Mouse (Mus musculus) liver, embryonic 11.5 days (tissue): ENCODE results near the gene Dhx30. TPM values are rescaled to one million over a fixed set of nuclear protein-coding genes. Genes with fewer than 3 reads are reported as not detected.

ENCODE experiments used
- ATAC-seq: fragments of 200-750 bp; cut with Nextera tagmentation; replicated peaks from 2 replicates; pipeline ENCODE4 v1.8.0; 2017; ENCODE audit warnings: moderate number of reproducible peaks, mild to moderate bottlenecking, moderate TSS enrichment, moderate library complexity; ENCODE audit not compliant: low FRiP score
- DNase-seq: peaks from one replicate; pipeline ENCODE4 v3.0.0-alpha.2; 2017; ENCODE audit warnings: low spot score
- H3K27ac ChIP-seq: fragments of 300-500 bp; sonication (generic); 2 replicates; pipeline ENCODE4 v1.5.1; 2014; ENCODE audit warnings: mild to moderate bottlenecking, low read depth, low read length, control low read depth
- H3K27me3 ChIP-seq: fragments of 300-500 bp; sonication (generic); replicated peaks from 2 replicates; pipeline ENCODE4 v1.6.1; 2014; ENCODE audit warnings: low read length, mixed read lengths; ENCODE audit not compliant: control insufficient read depth, insufficient read depth
- H3K36me3 ChIP-seq: fragments of 300-500 bp; sonication (generic); 2 replicates; pipeline ENCODE4 v1.6.1; 2014; ENCODE audit warnings: mild to moderate bottlenecking, low read length, moderate library complexity, mixed read lengths; ENCODE audit not compliant: control insufficient read depth, insufficient read depth
- H3K4me1 ChIP-seq: fragments of 300-500 bp; sonication (generic); replicated peaks from 2 replicates; pipeline ENCODE4 v1.6.1; 2014; ENCODE audit warnings: low read length, mixed read lengths; ENCODE audit not compliant: control insufficient read depth, insufficient read depth
- H3K4me2 ChIP-seq: fragments of 300-500 bp; sonication (generic); 2 replicates; pipeline ENCODE4 v1.6.1; 2014; ENCODE audit warnings: mild to moderate bottlenecking, control low read depth, moderate library complexity
- H3K4me3 ChIP-seq: fragments of 300-500 bp; sonication (generic); 2 replicates; pipeline ENCODE4 v1.5.1; 2014; ENCODE audit warnings: low read depth, low read length, control low read depth
- H3K9ac ChIP-seq: fragments of 300-500 bp; sonication (generic); 2 replicates; pipeline ENCODE4 v1.6.1; 2014; ENCODE audit warnings: low read depth, low read length, control low read depth
- H3K9me3 ChIP-seq: fragments of 300-500 bp; sonication (generic); 2 replicates; pipeline ENCODE4 v1.6.1; 2016; ENCODE audit warnings: low read length, inconsistent platforms, mixed read lengths; ENCODE audit not compliant: control insufficient read depth
- WGBS: fragments of 180-500 bp; shearing (Covaris S2); extraction: QIAGEN DNeasy Blood & Tissue Kit; methylation state at CpG from one replicate; pipeline ENCODE4 v1.1.7; 2014; 5-methylcytosine and 5-hydroxymethylcytosine counted together
- polyA plus RNA-seq: library from polyadenylated mRNA; unstranded; fragments of >200 nt; fragmentation: Nextera tagmentation; extraction: Ambion mirVana; gene quantifications from 2 replicates; pipeline ENCODE4 v1.2.1, GENCODE M21; 2014

Dhx30 gene
- polyA plus RNA-seq, 1 experiment from 2014 or later = 124 TPM

DNA sequence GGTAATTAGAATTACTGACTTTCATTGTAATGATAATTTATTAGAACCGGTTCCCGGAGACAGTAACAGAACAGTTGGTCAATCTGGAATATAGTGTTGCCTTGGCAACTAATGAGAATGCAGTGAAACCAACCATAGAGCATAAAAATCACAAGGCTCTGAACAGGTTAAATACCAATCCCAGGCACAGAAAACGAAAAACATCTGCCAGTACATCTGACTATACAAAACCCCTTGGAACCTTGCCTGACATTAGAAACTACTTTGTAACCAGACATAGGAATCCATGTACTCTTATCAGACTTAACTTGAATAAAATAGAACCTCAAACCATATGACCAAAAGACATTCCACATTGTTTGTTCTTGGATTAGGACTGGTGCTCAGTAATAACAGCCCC is 69.8 kb downstream of the Dhx30 start:
- Histone ChIP-seq H3K4me1 (no peaks in the 10 kb centered on the region), H3K27ac (no peak overlapping the region), H3K36me3 (no peaks in the 10 kb centered on the region), H3K27me3 (no peaks in the 10 kb centered on the region), H3K4me3 (no peak overlapping the region), H3K9me3 (no peaks in the 10 kb centered on the region), H3K4me2 (no peak overlapping the region), H3K9ac (no peak overlapping the region)
- DNase-seq = no peak
- 79% methylated on average over 3 of the region's 3 CpGs for WGBS
- no peak for ATAC-seq

DNA sequence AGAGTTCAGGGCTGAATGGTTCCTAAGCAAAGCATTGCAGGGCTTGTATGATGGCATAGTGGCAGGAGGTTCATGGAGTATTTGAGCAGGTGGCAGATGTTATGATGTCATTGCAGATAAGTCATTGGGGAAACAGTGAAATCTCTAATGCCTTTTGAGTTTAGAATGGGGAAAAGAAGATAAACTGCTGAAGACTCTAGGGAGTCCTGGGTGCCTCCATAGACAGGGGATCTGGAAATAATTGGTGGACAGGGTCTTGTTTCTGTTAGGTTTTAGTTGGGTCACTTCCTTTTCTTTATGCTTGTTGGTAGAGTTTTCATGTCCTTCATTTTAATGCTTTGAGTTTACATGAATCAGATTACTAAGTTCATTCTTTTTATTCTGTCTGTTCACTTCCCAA is 70.4 kb downstream of the Dhx30 start:
- H3K27me3 ChIP-seq = no peaks in the 10 kb centered on the region
- no peak for DNase-seq
- H3K4me2 ChIP-seq = no peak overlapping the region
- no peaks in the 10 kb centered on the region for H3K4me1 ChIP-seq
- no peak for ATAC-seq
- no peaks in the 10 kb centered on the region for H3K9me3 ChIP-seq
- no peaks in the 10 kb centered on the region for H3K36me3 ChIP-seq
- no peak overlapping the region for H3K27ac ChIP-seq
- no peak overlapping the region for H3K9ac ChIP-seq
- no peak overlapping the region for H3K4me3 ChIP-seq

DNA sequence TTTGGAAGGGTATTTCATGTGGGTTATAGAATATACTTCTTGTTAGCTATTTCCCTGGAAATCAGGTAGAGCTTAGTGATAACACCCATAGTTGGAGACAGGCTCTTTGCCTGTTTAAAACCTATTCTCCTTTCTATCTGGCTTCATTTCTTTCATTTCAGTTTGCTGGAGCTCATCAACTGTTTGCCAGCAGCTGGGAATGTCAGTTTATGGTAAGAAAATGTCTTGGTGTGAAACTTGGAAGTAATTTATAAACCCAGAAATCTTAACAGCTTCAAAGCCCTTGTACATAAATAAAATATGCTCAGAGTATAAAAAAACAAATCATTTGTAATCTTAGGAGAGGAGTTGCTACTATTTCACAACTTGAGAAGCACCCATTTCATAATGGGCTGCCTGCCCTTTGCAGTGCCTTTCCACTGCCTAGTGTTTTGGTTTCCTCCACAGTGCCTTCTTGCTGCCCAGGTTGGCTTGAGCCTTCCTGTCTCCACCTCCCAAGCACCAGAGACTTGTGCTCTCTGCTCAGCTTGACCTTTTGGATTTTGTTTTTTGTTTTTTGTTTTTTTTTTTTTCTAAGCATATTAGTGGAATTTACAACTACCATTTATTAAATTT is 71.8 kb downstream of the Dhx30 start:
- Histone ChIP-seq H3K4me1 (no peaks in the 10 kb centered on the region), H3K27me3 (no peaks in the 10 kb centered on the region), H3K27ac (no peak overlapping the region), H3K4me2 (no peak overlapping the region), H3K36me3 (no peaks in the 10 kb centered on the region), H3K4me3 (no peak overlapping the region), H3K9ac (no peak overlapping the region), H3K9me3 (no peaks in the 10 kb centered on the region)
- ATAC-seq (no peak), DNase-seq (no peak)

GRCm38 (mm10) chr9:110044373-110044772 is 73.3 kb downstream of the Dhx30 start:
- WGBS = 87% methylated on average over 4 of the region's 4 CpGs
- Histone ChIP-seq H3K36me3 (no peaks in the 10 kb centered on the region), H3K4me3 (no peak overlapping the region), H3K9me3 (no peaks in the 10 kb centered on the region), H3K9ac (no peak overlapping the region), H3K4me2 (no peak overlapping the region), H3K27ac (no peak overlapping the region), H3K27me3 (no peaks in the 10 kb centered on the region), H3K4me1 (no peaks in the 10 kb centered on the region)
- ATAC-seq (no peak), DNase-seq (no peak)

DNA sequence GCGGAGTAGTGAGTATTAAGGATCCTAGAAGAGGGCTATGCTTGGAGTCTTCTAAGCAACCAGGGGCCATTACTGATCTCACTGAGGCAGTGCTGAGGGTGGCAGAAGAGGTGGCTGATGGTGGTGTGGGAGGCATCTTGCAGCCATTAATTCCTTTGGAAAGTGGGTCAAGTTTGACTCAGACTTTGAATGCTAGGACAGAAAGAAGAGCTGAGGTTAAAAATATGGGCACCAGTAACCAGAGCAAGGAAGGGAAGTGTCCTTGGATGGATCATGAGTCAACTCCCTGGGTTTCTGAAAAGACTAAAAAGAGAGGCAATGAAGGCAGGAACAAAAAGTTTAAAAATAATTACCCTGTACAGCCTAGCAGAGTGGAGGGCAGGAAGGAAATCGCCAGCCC is 79.1 kb downstream of the Dhx30 start:
- ATAC-seq (no peak), DNase-seq (no peak)
- no peak overlapping the region for H3K9ac ChIP-seq
- H3K4me1 ChIP-seq = no peaks in the 10 kb centered on the region
- no peak overlapping the region for H3K4me2 ChIP-seq
- H3K4me3 ChIP-seq = no peak overlapping the region
- H3K9me3 ChIP-seq = no peaks in the 10 kb centered on the region
- no peak overlapping the region for H3K27ac ChIP-seq
- WGBS = 87% methylated on average over 2 of the region's 2 CpGs
- peaks cover 11% of the 10 kb centered on the region for H3K36me3 ChIP-seq
- no peaks in the 10 kb centered on the region for H3K27me3 ChIP-seq

DNA sequence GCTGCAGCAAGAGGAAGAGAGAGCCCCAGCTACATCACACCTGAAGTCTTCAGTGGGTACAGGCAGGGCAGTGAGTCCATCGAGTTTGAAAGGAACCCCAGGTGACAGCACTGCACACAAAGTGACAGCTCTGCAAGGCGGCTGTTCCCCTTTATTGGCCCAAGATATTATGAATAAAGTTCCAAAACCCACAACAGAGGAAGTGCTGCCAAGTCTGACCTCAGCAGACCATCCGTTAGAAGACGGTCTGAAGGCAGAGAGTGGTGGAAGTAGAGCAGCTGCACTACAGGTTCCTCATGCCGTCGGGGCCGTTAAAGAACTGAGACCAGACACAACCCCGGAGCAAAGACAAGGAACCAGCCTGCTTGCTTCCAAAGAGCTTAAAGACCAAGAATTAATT is 79.7 kb downstream of the Dhx30 start:
- H3K9ac ChIP-seq = no peak overlapping the region
- WGBS = 45% methylated on average over 8 of the region's 8 CpGs
- no peak for ATAC-seq
- no peak overlapping the region for H3K4me2 ChIP-seq
- H3K4me3 ChIP-seq = no peak overlapping the region
- no peaks in the 10 kb centered on the region for H3K9me3 ChIP-seq
- no peak for DNase-seq
- H3K27ac ChIP-seq = no peak overlapping the region
- H3K36me3 ChIP-seq = peaks cover 11% of the 10 kb centered on the region
- no peaks in the 10 kb centered on the region for H3K4me1 ChIP-seq
- no peaks in the 10 kb centered on the region for H3K27me3 ChIP-seq

DNA sequence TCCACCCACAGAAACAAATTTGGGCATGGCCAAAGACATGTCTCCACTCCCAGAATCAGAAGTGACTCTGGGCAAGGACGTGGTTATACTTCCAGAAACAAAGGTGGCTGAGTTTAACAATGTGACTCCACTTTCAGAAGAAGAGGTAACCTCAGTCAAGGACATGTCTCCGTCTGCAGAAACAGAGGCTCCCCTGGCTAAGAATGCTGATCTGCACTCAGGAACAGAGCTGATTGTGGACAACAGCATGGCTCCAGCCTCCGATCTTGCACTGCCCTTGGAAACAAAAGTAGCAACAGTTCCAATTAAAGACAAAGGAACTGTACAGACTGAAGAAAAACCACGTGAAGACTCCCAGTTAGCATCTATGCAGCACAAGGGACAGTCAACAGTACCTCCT is 82.5 kb downstream of the Dhx30 start:
- H3K9me3 ChIP-seq = no peaks in the 10 kb centered on the region
- ATAC-seq (no peak), DNase-seq (no peak)
- 82% methylated on average over 4 of the region's 4 CpGs for WGBS
- no peak overlapping the region for H3K4me3 ChIP-seq
- no peaks in the 10 kb centered on the region for H3K27me3 ChIP-seq
- peaks cover 11% of the 10 kb centered on the region for H3K36me3 ChIP-seq
- H3K9ac ChIP-seq = no peak overlapping the region
- no peak overlapping the region for H3K4me2 ChIP-seq
- H3K27ac ChIP-seq = no peak overlapping the region
- H3K4me1 ChIP-seq = no peaks in the 10 kb centered on the region

Other genes starting within 250 kb of the Dhx30 start
- gene Cdc25a, start 242.3 kb downstream of the Dhx30 start, polyA plus RNA-seq = 39.8 and 42.5 TPM in 2 replicates
- 30.4 and 33.0 TPM in 2 replicates for gene Map4, start 186.4 kb downstream of the Dhx30 start, polyA plus RNA-seq
- gene Smarcc1, start 122 bp downstream of the Dhx30 start, polyA plus RNA-seq = 69.1 and 72.5 TPM in 2 replicates
- 0.21 and 0.34 TPM in 2 replicates for gene Cspg5, start 126.0 kb upstream of the Dhx30 start, polyA plus RNA-seq
- gene Elp6, start 187.3 kb upstream of the Dhx30 start, polyA plus RNA-seq = 27.7 TPM in 2 replicates
- gene Scap, start 215.5 kb upstream of the Dhx30 start, polyA plus RNA-seq = 32.9 and 36.7 TPM in 2 replicates